Mouse (Mus musculus): Measurements from ENCODE around the gene Lypd9. TPM values are rescaled to one million over a fixed set of nuclear protein-coding genes. Genes with fewer than 3 reads are reported as not detected.

Gene Lypd9
- polyA plus RNA-seq, 1 experiment from 2014 or later = not detected

DNA sequence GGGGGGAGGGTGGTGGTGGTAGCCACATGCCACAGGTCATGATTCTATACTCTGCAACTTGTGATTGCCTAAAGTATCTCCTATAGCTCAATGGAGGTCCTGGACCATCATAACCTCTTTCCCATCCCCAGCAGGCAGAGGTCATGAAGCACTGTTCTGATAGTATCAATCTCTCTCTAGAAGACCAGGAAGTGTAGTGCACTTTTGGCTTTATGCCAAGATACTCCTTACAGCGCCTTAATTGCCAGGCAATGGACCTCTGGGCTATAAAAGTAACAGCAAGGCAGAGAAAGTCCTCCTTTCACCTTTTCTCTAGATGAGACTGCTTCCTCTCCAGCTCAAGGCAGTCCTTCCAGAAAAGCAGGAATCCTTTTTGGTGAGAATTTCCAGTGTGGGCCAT is 31.9 kb downstream of the Lypd9 start, which contains the start of gene 1810065E05Rik:
Gene 1810065E05Rik, plus strand, starts transcription at position 297 of the 400 bp plus-strand sequence.
- DNase-seq (ENCODE audit: low spot score) (no peak), ATAC-seq (replicated peaks; ENCODE audit: low FRiP score, low TSS enrichment, low read depth) (peak; percentile 68; the same call in 1 of the 2 replicates)

DNA sequence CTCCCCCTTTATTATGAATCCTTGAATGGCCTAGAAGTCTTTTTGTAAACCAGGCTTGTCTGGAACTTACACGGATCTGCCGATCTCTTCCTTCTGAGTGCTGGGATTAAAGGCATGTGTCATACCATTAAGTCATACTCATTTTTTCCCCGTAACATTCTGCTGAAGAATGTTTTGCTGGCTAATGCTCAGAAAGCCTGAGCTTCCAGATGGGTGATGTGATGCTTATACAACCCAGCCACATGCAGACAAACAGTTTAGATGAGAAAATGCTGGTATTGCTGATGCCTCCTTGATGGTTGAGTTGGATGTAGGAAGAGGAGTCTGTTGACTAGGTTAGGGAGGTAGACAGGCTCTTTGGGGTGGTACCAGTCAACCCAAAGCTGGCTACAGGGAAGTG is 34.4 kb downstream of the Lypd9 start:
- no peak overlapping the region for H3K4me3 ChIP-seq (ENCODE audit: low read depth, low read length)
- DNase-seq (ENCODE audit: low spot score) (no peak), ATAC-seq (replicated peaks; ENCODE audit: low FRiP score, low TSS enrichment, low read depth) (no peak)
- H3K36me3 ChIP-seq (ENCODE audit: control insufficient read depth, insufficient read depth, low read length) = no peaks in the 10 kb centered on the region
- H3K27me3 ChIP-seq (replicated peaks; ENCODE audit: control insufficient read depth, insufficient read depth, low read length) = no peaks in the 10 kb centered on the region
- H3K4me1 ChIP-seq (replicated peaks; ENCODE audit: control insufficient read depth, insufficient read depth, low read length) = peaks cover 7% of the 10 kb centered on the region; the same call in 1 of the 2 replicates
- H3K27ac ChIP-seq (ENCODE audit: low read depth) = no peak overlapping the region
- WGBS = 27% methylated on average over 3 of the region's 3 CpGs
- no peaks in the 10 kb centered on the region for H3K9me3 ChIP-seq (ENCODE audit: control insufficient read depth, low read length)
- no peak overlapping the region for H3K9ac ChIP-seq (ENCODE audit: low read length)
- H3K4me2 ChIP-seq (ENCODE audit: low read length) = no peak overlapping the region

More for the DNA sequence above, 31.9 kb downstream of the Lypd9 start, which contains the start of gene 1810065E05Rik:
- no peaks in the 10 kb centered on the region for H3K9me3 ChIP-seq (ENCODE audit: control insufficient read depth, low read length)
- no peak within 1 kb of the TSS for H3K27ac ChIP-seq (ENCODE audit: low read depth)
- H3K4me2 ChIP-seq (ENCODE audit: low read length) = no peak within 1 kb of the TSS
- no peaks in the 10 kb centered on the region for H3K27me3 ChIP-seq (replicated peaks; ENCODE audit: control insufficient read depth, insufficient read depth, low read length)
- H3K4me3 ChIP-seq (ENCODE audit: low read depth, low read length) = no peak within 1 kb of the TSS
- H3K36me3 ChIP-seq (ENCODE audit: control insufficient read depth, insufficient read depth, low read length) = no peaks in the 10 kb centered on the region
- H3K4me1 ChIP-seq (replicated peaks; ENCODE audit: control insufficient read depth, insufficient read depth, low read length) = peaks cover 7% of the 10 kb centered on the region; the same call in 1 of the 2 replicates
- H3K9ac ChIP-seq (ENCODE audit: low read length) = no peak within 1 kb of the TSS
- WGBS = 34% methylated on average over 1 of the region's 1 CpGs

DNA sequence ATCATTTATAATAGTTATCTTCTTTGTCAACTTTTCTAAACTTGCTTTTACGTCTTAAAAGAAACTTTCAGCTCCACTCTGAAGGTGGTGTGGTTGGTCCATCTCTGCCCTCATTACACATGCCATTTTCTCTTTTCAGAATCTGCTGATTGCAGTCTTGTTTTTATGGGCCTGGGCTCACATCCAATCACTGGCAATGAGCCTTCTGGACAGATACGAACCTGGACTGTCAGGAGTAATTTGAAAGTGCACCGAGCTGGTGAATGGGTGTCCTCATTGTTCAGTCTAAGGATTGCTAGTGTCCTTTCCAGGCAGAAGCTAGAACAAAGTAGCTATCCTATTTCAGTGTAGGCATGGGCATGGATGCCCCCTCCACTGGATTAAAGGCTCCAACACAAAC is 44.7 kb downstream of the Lypd9 start:
- Histone ChIP-seq H3K9me3 (ENCODE audit: control insufficient read depth, low read length) (no peaks in the 10 kb centered on the region), H3K9ac (ENCODE audit: low read length) (no peak overlapping the region), H3K27me3 (replicated peaks; ENCODE audit: control insufficient read depth, insufficient read depth, low read length) (no peaks in the 10 kb centered on the region), H3K36me3 (ENCODE audit: control insufficient read depth, insufficient read depth, low read length) (no peaks in the 10 kb centered on the region), H3K4me2 (ENCODE audit: low read length) (no peak overlapping the region), H3K4me3 (ENCODE audit: low read depth, low read length) (no peak overlapping the region), H3K4me1 (replicated peaks; ENCODE audit: control insufficient read depth, insufficient read depth, low read length) (no peaks in the 10 kb centered on the region), H3K27ac (ENCODE audit: low read depth) (no peak overlapping the region)
- 60% methylated on average over 3 of the region's 3 CpGs for WGBS
- DNase-seq (ENCODE audit: low spot score) = no peak
- no peak for ATAC-seq (replicated peaks; ENCODE audit: low FRiP score, low TSS enrichment, low read depth)

DNA sequence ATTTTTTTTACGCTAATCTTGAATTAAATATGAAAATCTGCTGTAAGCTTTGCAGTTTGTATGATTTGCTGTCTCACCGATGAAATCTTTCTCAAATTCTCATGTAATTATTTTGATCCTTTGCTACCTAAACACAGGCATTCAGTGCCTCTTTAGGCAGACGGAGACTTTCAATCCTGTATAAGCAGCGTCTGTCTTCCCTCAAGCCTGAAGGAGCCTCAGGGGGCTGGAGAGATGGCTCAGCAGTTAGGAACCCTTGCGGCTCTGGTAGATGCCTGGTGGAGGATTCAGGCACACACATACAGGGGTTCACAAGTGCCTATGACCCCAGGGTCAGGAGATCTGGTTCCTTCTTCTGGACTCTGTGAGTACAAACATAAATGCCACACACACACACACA is 52.1 kb downstream of the Lypd9 start:
- Histone ChIP-seq H3K4me1 (replicated peaks; ENCODE audit: control insufficient read depth, insufficient read depth, low read length) (no peaks in the 10 kb centered on the region), H3K9me3 (ENCODE audit: control insufficient read depth, low read length) (no peaks in the 10 kb centered on the region), H3K9ac (ENCODE audit: low read length) (no peak overlapping the region), H3K4me3 (ENCODE audit: low read depth, low read length) (no peak overlapping the region), H3K4me2 (ENCODE audit: low read length) (no peak overlapping the region), H3K36me3 (ENCODE audit: control insufficient read depth, insufficient read depth, low read length) (no peaks in the 10 kb centered on the region), H3K27me3 (replicated peaks; ENCODE audit: control insufficient read depth, insufficient read depth, low read length) (no peaks in the 10 kb centered on the region), H3K27ac (ENCODE audit: low read depth) (no peak overlapping the region)
- ATAC-seq (replicated peaks; ENCODE audit: low FRiP score, low TSS enrichment, low read depth) (no peak), DNase-seq (ENCODE audit: low spot score) (no peak)
- WGBS = 47% methylated on average over 5 of the region's 5 CpGs

DNA sequence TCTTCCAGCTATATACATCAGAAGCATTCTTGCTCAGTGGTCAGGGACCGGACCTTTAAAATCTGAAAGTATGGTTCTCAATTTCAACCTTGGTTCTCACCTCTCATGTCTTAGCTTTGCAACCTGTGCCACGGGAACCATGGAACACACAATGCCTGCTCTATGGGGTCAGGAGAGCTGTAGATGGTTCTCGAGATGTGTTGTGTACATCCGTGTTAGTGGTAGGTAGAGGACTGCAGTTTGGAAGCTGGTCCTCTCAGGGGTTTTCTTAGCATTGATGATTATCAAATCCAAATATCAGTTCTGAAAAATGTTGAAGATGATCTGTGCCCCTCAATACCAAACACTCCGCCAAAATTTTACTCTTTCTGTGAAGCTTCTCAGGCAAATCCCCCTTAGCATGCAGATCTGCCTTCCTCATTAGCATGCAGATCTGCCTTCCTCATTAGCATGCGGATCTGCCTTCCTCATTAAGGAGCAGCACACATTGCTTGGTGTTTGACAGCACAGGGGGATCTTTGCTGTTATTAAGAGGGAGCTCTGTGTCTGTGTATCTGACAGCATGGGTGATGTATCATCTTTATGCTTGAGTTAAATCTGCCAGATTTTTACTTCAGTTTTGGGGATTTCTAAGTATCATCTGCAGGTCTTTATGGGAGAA is 52.6 kb downstream of the Lypd9 start:
- Histone ChIP-seq H3K4me2 (ENCODE audit: low read length) (no peak overlapping the region), H3K27ac (ENCODE audit: low read depth) (no peak overlapping the region), H3K4me1 (replicated peaks; ENCODE audit: control insufficient read depth, insufficient read depth, low read length) (no peaks in the 10 kb centered on the region), H3K27me3 (replicated peaks; ENCODE audit: control insufficient read depth, insufficient read depth, low read length) (no peaks in the 10 kb centered on the region), H3K9me3 (ENCODE audit: control insufficient read depth, low read length) (no peaks in the 10 kb centered on the region), H3K36me3 (ENCODE audit: control insufficient read depth, insufficient read depth, low read length) (no peaks in the 10 kb centered on the region), H3K9ac (ENCODE audit: low read length) (no peak overlapping the region), H3K4me3 (ENCODE audit: low read depth, low read length) (no peak overlapping the region)
- DNase-seq (ENCODE audit: low spot score) (no peak), ATAC-seq (replicated peaks; ENCODE audit: low FRiP score, low TSS enrichment, low read depth) (no peak)
- WGBS = 70% methylated on average over 6 of the region's 6 CpGs

Other genes starting within 250 kb of the Lypd9 start
- not detected in 2 replicates for gene 4930438A08Rik, start 178.1 kb downstream of the Lypd9 start, polyA plus RNA-seq (2014; fragmentation: Nextera tagmentation; extraction: Ambion mirVana)
- gene Zfp692, start 145.9 kb downstream of the Lypd9 start, polyA plus RNA-seq (2014; fragmentation: Nextera tagmentation; extraction: Ambion mirVana) = 19.7 and 22.3 TPM in 2 replicates
- gene Zfp672, start 122.6 kb downstream of the Lypd9 start, polyA plus RNA-seq (2014; fragmentation: Nextera tagmentation; extraction: Ambion mirVana) = 45.9 and 49.6 TPM in 2 replicates
- gene Sh3bp5l, start 122.2 kb downstream of the Lypd9 start, polyA plus RNA-seq (2014; fragmentation: Nextera tagmentation; extraction: Ambion mirVana) = 27.5 and 28.9 TPM in 2 replicates
- gene Lypd8, start 73.9 kb downstream of the Lypd9 start, polyA plus RNA-seq (2014; fragmentation: Nextera tagmentation; extraction: Ambion mirVana) = 274 and 403 TPM in 2 replicates
- gene 1810065E05Rik, start 31.8 kb downstream of the Lypd9 start, polyA plus RNA-seq (2014; fragmentation: Nextera tagmentation; extraction: Ambion mirVana) = not detected in 2 replicates
- gene Gm12253, start 20.4 kb downstream of the Lypd9 start, polyA plus RNA-seq (2014; fragmentation: Nextera tagmentation; extraction: Ambion mirVana) = not detected in 2 replicates
- not detected in 2 replicates for gene Olfr30, start 9.3 kb upstream of the Lypd9 start, polyA plus RNA-seq (2014; fragmentation: Nextera tagmentation; extraction: Ambion mirVana)
- not detected in 2 replicates for gene Olfr332, start 39.6 kb upstream of the Lypd9 start, polyA plus RNA-seq (2014; fragmentation: Nextera tagmentation; extraction: Ambion mirVana)
- not detected in 2 replicates for gene Olfr331, start 49.6 kb upstream of the Lypd9 start, polyA plus RNA-seq (2014; fragmentation: Nextera tagmentation; extraction: Ambion mirVana)
- gene Olfr330, start 81.9 kb upstream of the Lypd9 start, polyA plus RNA-seq (2014; fragmentation: Nextera tagmentation; extraction: Ambion mirVana) = not detected in 2 replicates
- gene Olfr329-ps, start 93.5 kb upstream of the Lypd9 start, polyA plus RNA-seq (2014; fragmentation: Nextera tagmentation; extraction: Ambion mirVana) = not detected in 2 replicates
- 0.08 TPM in 1 of 2 replicates, not detected in the other for gene Olfr328, start 102.7 kb upstream of the Lypd9 start, polyA plus RNA-seq (2014; fragmentation: Nextera tagmentation; extraction: Ambion mirVana)
- not detected in 2 replicates for gene Olfr224, start 117.6 kb upstream of the Lypd9 start, polyA plus RNA-seq (2014; fragmentation: Nextera tagmentation; extraction: Ambion mirVana)
- gene Olfr325, start 124.8 kb upstream of the Lypd9 start, polyA plus RNA-seq (2014; fragmentation: Nextera tagmentation; extraction: Ambion mirVana) = not detected in 2 replicates
- gene Olfr324, start 142.2 kb upstream of the Lypd9 start, polyA plus RNA-seq (2014; fragmentation: Nextera tagmentation; extraction: Ambion mirVana) = not detected in 2 replicates
- gene 2210407C18Rik, start 163.2 kb upstream of the Lypd9 start, polyA plus RNA-seq (2014; fragmentation: Nextera tagmentation; extraction: Ambion mirVana) = 0.22 TPM in 1 of 2 replicates, not detected in the other
- 0.12 TPM in 1 of 2 replicates, not detected in the other for gene Olfr323, start 177.6 kb upstream of the Lypd9 start, polyA plus RNA-seq (2014; fragmentation: Nextera tagmentation; extraction: Ambion mirVana)
- gene Trim58, start 187.5 kb upstream of the Lypd9 start, polyA plus RNA-seq (2014; fragmentation: Nextera tagmentation; extraction: Ambion mirVana) = 0.08 and 0.16 TPM in 2 replicates
- gene Olfr322, start 205.9 kb upstream of the Lypd9 start, polyA plus RNA-seq (2014; fragmentation: Nextera tagmentation; extraction: Ambion mirVana) = not detected in 2 replicates
- not detected in 2 replicates for gene Olfr320, start 228.2 kb upstream of the Lypd9 start, polyA plus RNA-seq (2014; fragmentation: Nextera tagmentation; extraction: Ambion mirVana)
- gene Olfr319, start 246.2 kb upstream of the Lypd9 start, polyA plus RNA-seq (2014; fragmentation: Nextera tagmentation; extraction: Ambion mirVana) = not detected in 2 replicates

Measured in intestine, embryonic 14.5 days (tissue).